Comparison of ENCODE assay signal across 9 mouse cellular contexts in the genomic region with DNA sequence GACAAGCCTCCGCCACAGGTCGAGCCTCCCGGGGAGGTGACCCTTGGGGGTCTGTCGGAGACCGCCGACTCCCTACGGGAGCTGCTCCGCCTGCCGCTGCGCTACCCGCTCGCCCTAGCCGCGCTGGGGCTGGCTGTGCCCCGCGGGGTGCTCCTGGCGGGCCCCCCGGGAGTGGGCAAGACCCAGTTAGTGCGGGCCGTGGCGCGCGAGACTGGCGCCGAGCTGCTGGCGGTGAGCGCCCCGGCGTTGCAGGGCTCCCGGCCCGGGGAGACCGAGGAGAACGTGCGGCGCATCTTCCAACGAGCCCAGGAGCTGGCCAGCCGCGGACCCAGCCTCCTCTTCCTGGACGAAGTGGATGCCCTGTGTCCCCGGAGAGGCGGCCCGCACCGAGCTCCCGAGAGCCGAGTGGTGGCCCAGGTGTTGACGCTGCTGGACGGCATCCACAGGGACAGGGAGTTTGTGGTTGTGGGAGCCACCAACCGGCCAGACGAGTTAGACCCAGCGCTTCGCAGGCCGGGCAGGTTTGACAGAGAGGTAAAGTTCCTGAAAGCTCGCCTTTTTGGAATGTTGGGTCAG. TPM values are rescaled to one million over a fixed set of nuclear protein-coding genes. Genes with fewer than 3 reads are reported as not detected.
DNase-seq lines count a peak whose midpoint lies in the region; ATAC-seq and TF ChIP-seq lines count a peak whose summit lies in the region.
"Had no signal": no experiment of that assay in that cellular context is flagged by ENCODE, and none has a peak within 500 bp of the region (broad histone marks: within the 10 kb centered on the region; RNA-seq: fewer than 3 reads in every experiment).

No protein-coding gene starts in this region.

- H3K4me1 ChIP-seq in cortical plate, adult 2 months (ENCODE audit: control insufficient read depth, insufficient read depth, low read length): peaks cover 2% of the 10 kb centered on the region; the same call in 1 of the 2 replicates
- peaks cover 3% of the 10 kb centered on the region; the same call in 1 of the 2 replicates for H3K4me1 ChIP-seq in kidney, adult 2 months (ENCODE audit: control insufficient read depth, insufficient read depth, low read length)
- H3K4me1 ChIP-seq in lung, embryonic 16.5 days (replicated peaks; ENCODE audit: control insufficient read depth, insufficient read depth, low read length): peaks cover 10% of the 10 kb centered on the region

- peaks cover 23% of the 10 kb centered on the region for H3K79me2 ChIP-seq in C2C12 (ENCODE audit: control insufficient read depth, insufficient read depth)

- peak overlapping the region; percentile 87 for H3K4me3 ChIP-seq in C2C12 (ENCODE audit: insufficient read depth, poor library complexity, severe bottlenecking)
- H3K4me3 ChIP-seq in cortical plate, adult 2 months (ENCODE audit: insufficient read depth, low read length): peak overlapping the region; percentile 65
- H3K4me3 ChIP-seq in kidney, adult 2 months (ENCODE audit: insufficient read depth, low read depth, low read length): peak overlapping the region; percentile 72
- peak overlapping the region; percentile 98 for H3K4me3 ChIP-seq in lung, embryonic 16.5 days (ENCODE audit: low read length)

- peak overlapping the region; percentile 80 for H3ac ChIP-seq in C2C12 (ENCODE audit: control insufficient read depth, insufficient read length, low read depth)

- peak; percentile 50 for DNase-seq in NIH3T3 (ENCODE audit: low read depth)
- DNase-seq in heart, adult 18-20 months: peak; percentile 31 to 45
- peak; percentile 75 for DNase-seq in kidney, adult 2 months
- peak; percentile 21 for DNase-seq in right cerebral cortex, postnatal 14 days
- no peak for DNase-seq in T-cell, adult 2 months (ENCODE audit: low spot score)

- under 1% methylated on average over 52 of the region's 53 CpGs for WGBS in kidney, adult 2 months
- WGBS in lung, embryonic 16.5 days: under 1% methylated on average over 53 of the region's 53 CpGs

- peak overlapping the region; percentile 98 for H3K4me2 ChIP-seq in lung, embryonic 16.5 days (ENCODE audit: low read depth, low read length)

- no peaks in the 10 kb centered on the region for H3K27me3 ChIP-seq in C2C12 (ENCODE audit: control insufficient read depth, insufficient read depth, insufficient read length)
- H3K27me3 ChIP-seq in kidney, adult 2 months (replicated peaks; ENCODE audit: control insufficient read depth, insufficient read depth, low read length): no peaks in the 10 kb centered on the region
- H3K27me3 ChIP-seq in lung, embryonic 16.5 days (ENCODE audit: control insufficient read depth, insufficient read depth, low read depth, low read length): no peaks in the 10 kb centered on the region; the same call in 1 of the 2 replicates

- peaks cover 23% of the 10 kb centered on the region for H3K36me3 ChIP-seq in C2C12 (ENCODE audit: control insufficient read depth, insufficient read depth)
- H3K36me3 ChIP-seq in kidney, adult 2 months (ENCODE audit: control insufficient read depth, insufficient read depth, low read length): peaks cover 3% of the 10 kb centered on the region; the same call in 1 of the 2 replicates
- H3K36me3 ChIP-seq in lung, embryonic 16.5 days (ENCODE audit: control insufficient read depth, insufficient read depth, low read length): peaks cover 2% of the 10 kb centered on the region; the same call in 1 of the 2 replicates

- H3K27ac ChIP-seq in cortical plate, adult 2 months (ENCODE audit: insufficient read depth, low read length): no peak overlapping the region
- 0 out of 2 replicates have a peak overlapping the region, but pooled peaks have one; percentile 9 for H3K27ac ChIP-seq in kidney, adult 2 months (ENCODE audit: insufficient read depth, low read depth, low read length)
- peak overlapping the region; percentile 12; the same call in 1 of the 2 replicates for H3K27ac ChIP-seq in lung, embryonic 16.5 days (ENCODE audit: low read length)

- TF ChIP-seq CTCF in C2C12 (IDR thresholded peaks at IDR 0.05; ENCODE audit: control insufficient read depth, insufficient read depth, insufficient read length): no peak
- TF ChIP-seq CTCF in cortical plate, adult 2 months (IDR thresholded peaks at IDR 0.05; ENCODE audit: extremely low read depth, insufficient read depth, low read length): no peak
- peak; percentile 25; the same call in 1 of the 2 replicates for TF ChIP-seq CTCF in kidney, adult 2 months (conservative IDR thresholded peaks at IDR 0.05; ENCODE audit: insufficient read depth, insufficient read length, low read depth, low read length)

- peaks cover 18% of the 10 kb centered on the region for H3K79me3 ChIP-seq in C2C12 (ENCODE audit: low read depth)

- no peaks in the 10 kb centered on the region for H3K9me3 ChIP-seq in lung, embryonic 16.5 days (ENCODE audit: control insufficient read depth, low read length)

- peak overlapping the region; percentile 93 for H3K9ac ChIP-seq in lung, embryonic 16.5 days (ENCODE audit: low read length)

- peak; percentile 68 for ATAC-seq in lung, embryonic 16.5 days (ENCODE audit: low read depth)

- no peak for TF ChIP-seq POLR2A in cortical plate, adult 2 months (IDR thresholded peaks at IDR 0.05; ENCODE audit: extremely low read depth, insufficient read depth, low read length)
- no peak for TF ChIP-seq POLR2A in kidney, adult 2 months (IDR thresholded peaks at IDR 0.05; ENCODE audit: low read depth, low read length)

TF ChIP-seq in C2C12, 6 proteins besides CTCF, POLR2A, EP300 and RAD21:
- TF ChIP-seq MYOD1 (IDR thresholded peaks at IDR 0.05; ENCODE audit: control insufficient read depth, insufficient read length, low read depth) (no peak), FOSL1 (IDR thresholded peaks at IDR 0.05; ENCODE audit: insufficient read depth, low read length, poor library complexity, severe bottlenecking) (no peak), USF1 (IDR thresholded peaks at IDR 0.05; ENCODE audit: low read depth) (no peak), MYOG (IDR thresholded peaks at IDR 0.05; ENCODE audit: control insufficient read depth, extremely low read depth, insufficient read length) (no peak), CEBPB (IDR thresholded peaks at IDR 0.05; ENCODE audit: low read depth) (no peak), MAX (IDR thresholded peaks at IDR 0.05) (no peak)

RNA-seq across cellular contexts. Expression of gene AA467197, which starts 5.5 kb away (rescaled TPM):
- 0.32 TPM for polyA plus RNA-seq in C2C12 (2012; fragmentation: generic; extraction: Trizol)
- 0.51 and 0.75 TPM in 2 replicates for polyA plus RNA-seq in cortical plate, adult 2 months (2012; rRNA removed)
- total RNA-seq in heart, adult 18-20 months (2021): under 1 TPM; 0.41 to 0.60 TPM
- polyA plus RNA-seq in kidney, adult 2 months (2012; rRNA removed): 0.19 and 0.24 TPM in 2 replicates
- 0.53 and 1.1 TPM in 2 replicates for polyA plus RNA-seq in lung, embryonic 16.5 days (2015; fragmentation: Nextera tagmentation; extraction: Ambion mirVana)
- total RNA-seq: layer of hippocampus, postnatal 14 days had no signal

RNA-seq across cellular contexts. Expression of gene Gatm, which starts 20.2 kb away (rescaled TPM):
- polyA plus RNA-seq in C2C12 (2012; fragmentation: generic; extraction: Trizol): 24.7 TPM
- 118 and 140 TPM in 2 replicates for polyA plus RNA-seq in cortical plate, adult 2 months (2012; rRNA removed)
- total RNA-seq in heart, adult 18-20 months (2021): 1 to 10 TPM; 3.1 to 3.2 TPM
- polyA plus RNA-seq in kidney, adult 2 months (2012; rRNA removed): 1,128 and 1,147 TPM in 2 replicates
- 7.9 and 11.4 TPM in 2 replicates for polyA plus RNA-seq in lung, embryonic 16.5 days (2015; fragmentation: Nextera tagmentation; extraction: Ambion mirVana)
